Mouse (Mus musculus) induced T-regulatory cell, adult 2 months (primary cell): ENCODE data around the gene Sult1d1.
"Not testable (repeated sequence)": the region's sequence is repeated elsewhere in the genome, so short reads cannot be mapped to it uniquely, and the experiment has no call there.

ENCODE experiments used
- DNase-seq: peaks from one replicate; pipeline ENCODE4 v3.0.0-alpha.2; 2012; ENCODE audit warnings: low read depth

Gene Sult1d1

DNA sequence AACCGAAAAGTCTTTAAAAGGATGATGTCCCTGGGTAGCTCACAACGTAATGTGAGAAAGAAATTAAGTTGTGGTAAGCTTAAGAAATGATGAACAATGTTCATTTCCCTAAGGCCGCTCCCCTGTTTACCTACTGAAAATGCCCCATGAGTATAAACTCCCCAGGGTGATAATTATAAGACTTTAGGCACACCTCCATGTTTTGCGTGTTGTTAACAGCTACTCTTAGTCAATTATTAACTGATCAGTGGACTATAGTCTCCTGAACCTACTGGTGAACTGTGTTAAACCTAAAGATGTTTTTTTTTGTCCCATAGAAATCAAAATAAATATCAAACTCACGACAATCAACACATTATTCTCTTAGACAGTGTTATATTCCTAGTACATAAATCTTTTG lies at the start of gene Sult1d1:
TSS of gene Sult1d1 (minus strand) at position 183 of the 400 bp plus-strand sequence.
- no peak for DNase-seq

DNA sequence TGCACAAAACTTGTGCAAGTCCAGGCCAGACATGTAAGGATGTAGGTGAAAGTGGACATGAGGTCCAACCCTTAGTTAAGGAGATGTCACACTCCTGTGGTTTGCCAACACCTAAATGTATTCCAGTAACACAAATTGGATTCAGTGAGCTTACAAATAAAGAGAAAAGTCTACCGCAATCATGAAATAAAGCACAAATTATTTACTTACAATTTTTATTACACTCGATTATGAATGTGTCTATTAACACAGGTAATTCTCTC lies 46.2 kb upstream of the Sult1d1 start:
- no peak for DNase-seq

DNA sequence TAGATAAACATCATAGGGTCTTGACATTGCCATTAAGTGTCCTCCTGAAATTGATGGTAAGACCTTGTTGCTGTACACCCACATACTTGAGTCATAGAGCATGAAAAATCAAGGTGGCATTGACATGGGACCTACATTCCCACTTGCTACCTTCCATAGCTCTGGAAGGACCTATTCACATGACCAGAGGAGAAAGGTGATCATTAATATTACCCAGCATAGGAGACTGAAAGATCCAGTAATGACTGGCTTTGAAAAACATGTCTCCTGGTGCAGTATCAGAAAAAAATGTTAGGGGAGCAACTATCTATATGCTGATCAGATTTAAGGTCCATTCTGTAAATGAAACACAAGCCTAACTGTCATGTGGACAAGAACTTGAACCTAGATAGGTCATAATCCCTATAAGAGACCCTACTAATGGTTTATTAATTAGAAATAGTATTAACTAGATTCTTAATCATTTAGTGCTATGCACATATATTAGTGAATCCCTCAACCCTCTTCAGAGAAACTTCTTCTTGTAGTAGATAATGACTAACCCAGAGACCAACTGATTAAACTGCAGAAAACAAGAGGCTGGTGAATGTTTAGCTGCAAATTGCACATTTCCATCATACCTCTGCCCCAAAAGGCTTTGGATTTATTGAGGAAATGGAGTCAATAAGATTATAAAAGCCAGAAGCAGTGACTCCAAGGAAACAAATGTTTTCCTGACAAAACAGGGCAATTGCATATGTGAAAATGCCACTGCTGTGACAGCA lies 45.7 kb upstream of the Sult1d1 start:
- DNase-seq = no peak

DNA sequence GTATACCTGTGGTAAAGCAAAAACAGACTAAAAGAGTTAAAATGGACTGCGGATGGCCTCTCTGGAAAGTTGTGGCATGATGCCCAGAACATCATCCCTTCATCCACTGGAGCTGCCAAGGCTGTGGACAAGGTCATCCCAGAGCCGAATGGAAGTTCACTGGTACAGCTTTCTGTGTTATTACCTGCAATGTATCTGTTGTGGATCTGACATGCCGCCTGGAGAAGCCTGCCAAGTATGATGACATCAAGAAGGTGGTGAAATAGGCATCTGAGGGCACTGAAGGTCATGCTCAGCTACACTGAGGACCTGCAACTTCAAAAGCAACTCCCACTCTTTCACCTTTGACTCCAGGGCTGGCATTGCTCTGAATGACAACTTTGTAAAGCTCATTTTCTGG lies 32.2 kb upstream of the Sult1d1 start:
- no peak for DNase-seq

DNA sequence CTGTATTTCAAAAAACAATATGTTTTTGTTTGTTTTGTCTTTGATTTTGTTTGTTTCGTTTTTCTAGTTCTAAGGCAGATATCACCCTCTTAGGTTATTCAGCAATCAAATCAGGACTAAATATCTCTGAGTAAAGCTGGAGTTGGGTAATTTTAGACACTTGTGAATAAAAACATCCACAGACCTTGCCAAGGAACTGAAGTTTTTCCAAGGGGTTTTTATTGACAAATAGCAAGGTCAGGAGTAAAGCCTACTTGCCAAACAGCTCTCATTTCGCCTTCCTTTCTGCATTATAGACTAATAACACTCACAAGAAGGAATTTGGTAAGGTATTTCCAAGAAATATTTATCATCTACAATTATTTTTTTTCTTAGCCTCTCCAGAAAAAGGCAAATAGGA lies 29.1 kb upstream of the Sult1d1 start:
- no peak for DNase-seq

DNA sequence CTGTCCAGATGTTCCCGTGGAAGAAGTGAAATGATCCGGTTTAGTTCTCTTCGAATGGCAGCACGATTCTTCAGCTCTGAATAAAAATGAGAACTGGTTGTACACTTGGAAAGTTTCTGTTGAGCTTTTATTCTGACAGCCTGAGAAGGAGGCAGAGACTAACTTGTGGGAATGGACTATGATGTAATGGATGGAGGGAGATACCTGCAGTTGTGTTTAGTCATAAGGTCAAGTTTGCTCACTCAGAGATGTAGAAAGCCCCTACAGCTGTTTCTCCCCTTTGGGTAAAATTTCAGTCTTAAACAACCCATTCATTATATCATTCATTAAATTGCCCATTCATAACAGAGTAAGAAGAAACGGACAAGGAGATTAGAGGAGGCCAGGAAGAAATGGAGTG lies 22.7 kb upstream of the Sult1d1 start, which contains the start of gene Sult1e1:
TSS of gene Sult1e1 (minus strand) at position 101 of the 400 bp plus-strand sequence.
- no peak for DNase-seq

DNA sequence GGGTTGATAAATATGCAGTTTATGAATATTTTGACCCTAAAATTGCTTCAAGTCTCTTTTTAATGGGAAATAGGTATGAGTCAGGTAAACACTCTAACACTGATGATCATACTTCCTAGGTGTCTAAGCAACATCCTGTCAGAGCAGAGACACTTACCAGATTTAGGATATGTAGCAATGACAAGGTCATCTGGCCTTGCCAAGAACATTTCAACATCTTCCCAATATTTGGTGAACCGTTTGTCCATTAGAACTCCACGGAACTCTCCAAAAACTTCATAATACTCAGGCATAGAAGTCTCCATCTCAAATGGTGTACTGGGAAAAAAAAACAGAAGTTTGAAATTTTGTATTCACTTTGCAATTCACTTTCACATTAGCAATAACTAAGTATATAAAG lies 21.1 kb upstream of the Sult1d1 start:
- no peak for DNase-seq

DNA sequence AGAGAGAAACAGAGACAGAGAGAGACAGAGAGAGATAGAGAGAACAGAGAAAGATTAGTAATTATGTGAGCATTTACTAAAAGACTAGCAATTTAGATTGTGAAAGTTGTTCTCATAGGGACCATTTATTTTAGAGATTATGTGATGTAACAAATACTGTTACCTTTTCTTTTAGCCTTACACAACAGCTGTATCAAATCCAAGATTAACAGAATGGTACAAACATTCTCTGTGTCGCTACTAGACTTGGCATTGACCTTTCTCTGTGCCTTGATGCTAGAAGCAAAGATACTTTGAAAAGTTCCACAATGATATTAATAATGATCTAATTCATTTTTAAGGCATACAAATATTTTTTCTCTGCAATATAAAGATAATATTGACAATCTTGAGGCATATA lies 11.6 kb upstream of the Sult1d1 start:
- DNase-seq = no peak

DNA sequence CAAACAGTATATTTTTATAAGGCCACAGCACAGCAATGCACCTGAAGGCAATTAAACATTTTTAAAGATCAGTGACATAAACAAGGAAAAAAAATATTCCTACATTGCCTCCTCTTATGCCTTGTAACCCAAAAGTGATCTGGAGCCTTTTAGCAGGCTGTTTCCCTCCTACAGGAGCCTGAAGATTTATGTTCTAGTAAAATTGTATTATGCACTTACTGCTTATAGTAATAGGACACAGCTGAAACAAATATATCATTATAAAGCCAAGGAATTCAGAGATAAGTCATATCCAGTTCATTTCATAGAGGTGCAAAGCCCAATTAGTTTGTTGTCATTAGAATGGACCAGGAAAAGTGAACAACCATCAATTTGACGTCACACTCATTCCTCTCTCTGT lies 5.3 kb upstream of the Sult1d1 start:
- no peak for DNase-seq

DNA sequence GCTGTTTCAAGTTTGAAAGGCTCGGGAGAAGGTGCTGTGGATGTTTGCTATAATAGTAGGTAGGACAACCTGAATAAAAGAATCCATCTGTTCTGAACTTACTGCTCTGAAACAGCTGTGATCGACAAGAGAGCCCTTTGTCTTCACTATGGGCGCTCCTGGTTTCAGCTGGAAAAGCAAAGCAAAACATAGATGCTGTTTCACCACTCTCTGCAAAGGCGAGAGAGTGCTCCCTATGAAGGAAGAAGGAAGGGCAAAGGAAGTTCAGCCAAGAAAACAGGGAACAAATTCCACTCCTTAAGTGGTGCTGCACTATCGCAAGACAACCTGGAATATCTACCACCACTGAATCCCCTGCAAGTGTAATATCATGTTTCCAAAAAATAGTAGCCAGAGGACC lies 4.7 kb upstream of the Sult1d1 start:
- DNase-seq = no peak

DNA sequence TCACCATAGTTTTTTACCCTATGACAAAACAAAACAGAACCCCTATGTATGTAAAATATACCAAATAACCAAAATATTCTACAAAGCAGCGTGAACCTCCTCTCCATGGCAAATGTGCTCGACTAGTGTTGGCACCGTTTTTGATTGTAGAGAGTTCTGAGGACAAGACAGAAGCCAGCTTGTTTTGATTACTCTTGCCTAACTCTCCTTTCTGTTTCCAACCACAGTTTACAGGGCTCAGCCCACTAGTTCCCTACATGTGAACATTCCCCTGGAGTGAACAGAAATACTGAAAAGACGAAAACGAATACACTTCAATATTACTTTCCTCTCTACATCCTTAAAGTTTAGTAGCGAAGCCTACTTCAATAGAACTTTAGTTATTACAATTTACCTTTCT lies 4.0 kb upstream of the Sult1d1 start:
- DNase-seq = no peak

DNA sequence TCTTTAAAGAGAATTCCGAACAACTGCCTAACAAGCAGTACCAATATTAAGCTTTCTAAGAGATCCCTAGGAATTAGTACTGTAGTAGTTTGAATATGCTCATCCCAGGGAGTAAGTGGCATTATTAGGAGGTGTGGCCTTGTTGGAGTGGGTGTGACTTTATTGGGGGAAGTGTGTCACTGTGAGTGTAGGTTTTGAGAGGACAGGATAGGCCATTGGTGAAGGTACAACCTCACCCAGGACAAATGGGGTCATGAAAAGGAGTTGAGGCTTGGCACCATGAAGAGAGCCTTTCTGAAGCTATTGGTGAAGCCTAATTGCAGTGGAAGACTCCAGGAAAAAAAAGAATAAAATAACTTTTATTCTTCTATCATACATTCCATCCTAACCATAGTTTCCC lies 1.5 kb downstream of the Sult1d1 start:
- DNase-seq = no peak

DNA sequence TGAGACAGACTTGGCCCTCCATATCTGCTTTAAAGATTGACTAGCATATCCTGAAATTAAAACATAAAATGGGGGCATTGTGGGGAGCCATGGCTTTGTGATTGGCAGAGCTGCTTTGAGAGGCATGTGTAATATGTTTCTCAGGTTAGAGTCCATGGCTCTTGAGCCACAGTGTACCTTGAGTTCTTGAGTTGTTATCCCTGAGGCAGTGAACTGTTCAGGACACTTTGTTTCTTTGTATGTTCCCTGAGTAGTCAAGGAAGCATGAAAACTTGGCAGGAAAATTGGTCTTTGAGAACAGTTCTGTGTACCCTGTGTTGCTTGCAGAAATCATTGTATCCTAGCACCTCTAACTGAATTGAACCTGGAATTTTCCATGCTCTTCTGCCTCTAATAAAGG lies 5.9 kb downstream of the Sult1d1 start:
- no peak for DNase-seq

DNA sequence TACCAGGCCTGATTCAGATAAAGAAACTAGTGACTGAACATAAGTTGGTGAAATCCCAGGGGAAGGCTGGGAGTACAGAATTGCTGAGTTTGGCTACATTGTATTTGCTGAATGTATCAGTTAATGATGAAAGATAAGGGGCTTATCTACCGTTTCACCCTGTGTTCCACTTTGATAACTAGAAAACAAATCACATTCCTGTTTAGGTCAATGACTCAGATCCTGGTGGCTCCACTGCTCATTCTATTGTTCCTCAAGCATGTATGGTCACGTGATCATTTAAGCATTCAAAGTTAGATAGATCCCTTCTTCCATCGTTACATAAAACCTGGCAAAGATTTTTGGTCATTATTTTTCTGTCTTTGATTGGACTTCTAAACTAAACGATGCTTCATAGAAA lies 6.3 kb downstream of the Sult1d1 start:
- DNase-seq = no peak

DNA sequence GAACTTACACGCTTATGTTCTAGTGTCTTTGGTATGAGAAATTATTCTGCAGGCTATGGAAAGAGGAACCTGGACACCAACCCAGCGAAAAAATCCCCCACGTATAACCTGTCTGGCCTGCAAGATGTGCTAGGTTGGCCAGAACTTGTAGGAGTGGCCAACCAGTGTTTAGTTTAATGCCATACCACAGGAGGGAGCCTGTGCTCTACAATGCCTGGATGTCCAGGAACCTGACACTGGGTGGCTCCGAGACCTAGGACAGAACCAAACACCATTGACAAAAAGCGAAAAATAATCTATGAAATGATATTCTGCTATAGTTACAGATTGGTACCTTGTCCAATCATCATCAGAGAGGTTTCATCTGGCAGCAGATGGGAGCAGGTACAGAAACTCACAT lies 8.7 kb downstream of the Sult1d1 start:
- no peak for DNase-seq

DNA sequence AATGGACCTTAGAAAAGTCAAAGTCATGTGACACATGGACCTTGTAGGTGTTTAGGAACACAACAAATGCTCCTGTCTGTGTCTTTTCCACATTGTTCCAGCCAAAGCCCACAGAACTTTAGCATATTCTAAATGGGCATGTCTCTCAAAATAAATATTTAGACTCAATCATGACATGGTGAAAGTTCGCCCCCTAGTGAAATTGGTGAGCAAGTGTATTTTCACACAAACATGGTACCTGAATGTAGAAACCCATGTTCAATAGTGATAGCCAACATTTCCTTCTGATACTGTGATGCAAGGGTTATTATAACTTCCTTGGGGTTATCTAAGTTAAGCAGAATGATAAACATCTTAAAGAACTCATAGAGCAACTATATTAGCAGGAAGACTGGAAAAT lies 17.9 kb downstream of the Sult1d1 start:
- no peak for DNase-seq

DNA sequence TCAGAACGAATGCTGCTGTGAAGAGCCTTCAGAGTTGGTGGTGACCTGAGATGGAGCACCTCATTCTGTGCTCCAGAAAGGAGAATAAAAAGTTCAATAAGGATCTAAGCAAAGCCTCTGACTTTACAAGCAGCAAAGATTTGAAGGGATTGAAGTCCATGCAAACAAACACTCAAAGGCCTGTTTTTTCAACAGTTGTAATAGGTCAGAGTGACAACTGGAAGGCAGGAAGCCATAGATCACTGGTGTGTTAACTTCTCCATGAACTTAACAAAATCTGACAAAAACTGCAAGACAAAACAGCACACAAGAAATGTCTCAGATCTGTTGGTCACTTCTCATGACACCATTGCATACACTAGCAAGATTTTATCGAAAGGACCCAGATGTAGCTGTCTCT lies 30.7 kb downstream of the Sult1d1 start, which contains the start of gene Sult1b1:
TSS of gene Sult1b1 (minus strand) at position 85 of the 400 bp plus-strand sequence.
- no peak for DNase-seq

DNA sequence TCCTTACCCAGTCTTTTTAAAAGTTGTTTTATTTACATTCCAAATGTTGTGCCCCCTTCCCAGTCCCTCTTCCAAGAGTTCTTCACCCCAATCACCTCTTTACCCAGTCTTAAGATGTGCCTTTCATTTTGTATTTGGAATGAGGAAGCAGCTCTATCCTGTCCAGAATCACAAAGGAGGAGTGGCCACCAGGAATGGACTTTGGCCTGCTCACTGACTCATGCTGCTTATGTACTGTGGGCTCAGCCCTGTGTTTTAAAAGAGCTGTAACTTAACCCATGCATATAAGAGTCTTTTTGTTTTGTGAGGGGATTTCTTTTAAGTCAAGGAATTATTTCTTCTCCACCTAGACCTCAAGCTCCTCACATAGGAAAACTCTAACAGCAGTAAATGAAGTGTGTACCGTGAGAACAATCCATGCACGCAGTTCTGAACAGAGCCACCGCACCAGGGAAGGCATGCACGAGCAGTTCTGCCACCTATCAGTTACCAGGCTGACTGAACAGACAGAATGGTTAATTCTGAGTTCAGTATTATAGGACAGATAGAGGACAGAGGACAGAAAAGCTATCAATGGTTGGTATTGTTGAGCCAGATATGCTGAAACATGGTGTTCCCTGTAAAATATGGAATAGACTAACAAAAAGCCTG lies 32.7 kb downstream of the Sult1d1 start:
- no peak for DNase-seq

DNA sequence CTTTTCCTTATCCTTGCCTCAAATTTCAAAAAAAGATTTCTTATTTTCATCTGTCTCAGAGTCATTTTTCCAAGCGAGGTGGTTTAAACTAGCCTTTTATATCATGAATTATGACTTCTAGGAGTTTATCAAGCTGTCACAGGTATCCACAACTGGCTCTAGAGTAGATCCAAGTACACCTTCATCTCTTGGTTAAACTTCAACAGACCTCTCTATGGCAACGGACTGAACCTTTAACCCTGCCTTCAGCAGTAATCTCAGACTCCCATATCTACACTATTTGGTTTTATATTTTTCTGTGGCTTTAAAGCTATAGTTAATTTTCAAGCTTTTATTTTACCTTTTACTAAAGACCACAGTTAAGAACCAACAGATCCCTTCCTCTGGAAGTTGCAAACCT lies 36.5 kb downstream of the Sult1d1 start:
- DNase-seq = no peak

DNA sequence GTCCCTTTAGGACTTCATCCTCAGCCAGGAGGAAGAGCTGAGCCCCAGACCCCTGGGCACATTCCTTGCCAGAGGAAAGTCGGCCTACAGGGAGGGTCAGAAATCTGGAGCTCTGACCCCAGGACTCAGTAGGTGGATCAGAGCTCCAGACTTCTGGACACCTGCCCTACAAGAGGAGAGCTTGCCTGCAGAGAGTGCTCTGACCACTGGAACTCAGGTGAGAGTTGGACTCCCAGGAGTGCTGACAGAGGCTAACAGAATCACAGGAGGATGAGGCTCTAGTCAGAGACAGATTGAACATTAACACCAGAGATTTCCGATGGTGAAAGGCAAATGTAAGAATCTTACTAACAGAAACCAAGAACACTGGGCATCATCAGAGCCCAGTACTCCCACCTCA lies 45.3 kb downstream of the Sult1d1 start:
- not testable (repeated sequence) for DNase-seq

DNA sequence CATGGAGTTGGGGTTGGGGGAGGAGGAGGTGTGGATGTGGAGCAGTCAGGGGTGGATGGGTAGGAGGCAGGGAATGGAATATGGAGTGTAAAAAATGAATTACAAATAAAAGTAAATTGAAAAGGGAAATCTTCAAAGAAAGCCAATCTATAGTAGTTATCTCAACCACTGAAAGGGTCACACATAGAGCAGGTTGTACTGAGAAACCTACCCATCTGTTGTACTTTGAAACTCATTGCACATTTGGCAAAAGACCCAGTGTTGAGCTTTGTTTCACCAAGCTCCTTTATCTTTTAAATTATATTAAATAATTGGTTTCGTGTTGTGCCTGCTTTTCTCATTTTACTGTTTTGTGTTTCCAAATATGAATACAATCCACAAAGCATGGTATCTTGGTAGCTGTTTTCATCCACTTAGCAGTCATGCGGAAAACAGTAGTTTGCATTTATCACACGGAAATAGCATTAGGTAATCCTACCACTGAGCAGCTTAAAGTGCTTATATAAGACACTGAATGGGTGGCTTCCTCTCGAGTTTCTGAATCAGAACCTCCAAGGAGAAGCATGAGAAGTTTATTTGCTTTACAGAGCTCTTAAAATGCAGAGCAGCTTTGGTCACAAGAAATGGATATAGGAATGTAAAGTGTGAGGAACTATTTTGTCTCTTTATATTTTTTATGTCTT lies 62.9 kb downstream of the Sult1d1 start:
- DNase-seq = no peak
